Mouse (Mus musculus) common myeloid progenitor, adult 5-6 weeks (primary cell): ENCODE data around the gene 2510002D24Rik. TPM values are rescaled to one million over a fixed set of nuclear protein-coding genes. Genes with fewer than 3 reads are reported as not detected.

Source experiments
- ATAC-seq: replicated peaks from 2 replicates; pipeline ENCODE4 v1.8.0; 2016; ENCODE audit warnings: low read depth, mild to moderate bottlenecking, moderate TSS enrichment, inconsistent platforms; ENCODE audit not compliant: poor library complexity, severe bottlenecking
- total RNA-seq: library from RNA; stranded (forward); fragments of 200-1000, 187-1606 nt; gene quantifications from 2 replicates; pipeline ENCODE4 v1.2.3, GENCODE M21; 2017

2510002D24Rik gene
- total RNA-seq = 26.1 and 34.9 TPM in 2 replicates

GRCm38 (mm10) chr16:18836468-18837208 lies at the start of gene 2510002D24Rik, which contains the start of gene Gm28539:
TSS of gene 2510002D24Rik (plus strand) at chr16:18836578.
TSS of gene Gm28539 (plus strand) at chr16:18836584.
- ATAC-seq = peak; percentile 97

GRCm38 (mm10) chr16:18786652-18787051 lies 49.7 kb upstream of the 2510002D24Rik start:
- no peak for ATAC-seq

- peak; percentile 72 for ATAC-seq
Observed at GRCm38 (mm10) chr16:18788627-18789406, 47.6 kb upstream of the 2510002D24Rik start.

- ATAC-seq = no peak
Observed at GRCm38 (mm10) chr16:18795223-18795899, 41.0 kb upstream of the 2510002D24Rik start.

- no peak for ATAC-seq
Observed at GRCm38 (mm10) chr16:18796645-18797044, 39.7 kb upstream of the 2510002D24Rik start.

GRCm38 (mm10) chr16:18798151-18798550 lies 38.2 kb upstream of the 2510002D24Rik start:
- no peak for ATAC-seq

GRCm38 (mm10) chr16:18798841-18799240 lies 37.5 kb upstream of the 2510002D24Rik start:
- ATAC-seq = 0 out of 2 replicates have a peak, but pooled peaks have one; percentile 42

GRCm38 (mm10) chr16:18805746-18806145 lies 30.6 kb upstream of the 2510002D24Rik start:
- no peak for ATAC-seq

GRCm38 (mm10) chr16:18809001-18809400 lies 27.4 kb upstream of the 2510002D24Rik start:
- ATAC-seq = no peak

GRCm38 (mm10) chr16:18811032-18811431 lies 25.3 kb upstream of the 2510002D24Rik start:
- ATAC-seq = peak; percentile 13; the same call in 1 of the 2 replicates

- peak; percentile 82 for ATAC-seq
Observed at GRCm38 (mm10) chr16:18811468-18812384, 24.7 kb upstream of the 2510002D24Rik start, which contains the start of the genes Ufd1 and Cdc45. TSS of gene Ufd1 (plus strand) at chr16:18811779. TSS of gene Cdc45 (minus strand) at chr16:18811987.

GRCm38 (mm10) chr16:18812385-18812910 lies 23.9 kb upstream of the 2510002D24Rik start:
- no peak for ATAC-seq

- peak; percentile 59; the same call in 1 of the 2 replicates for ATAC-seq
Observed at GRCm38 (mm10) chr16:18822356-18822755, 14.0 kb upstream of the 2510002D24Rik start.

GRCm38 (mm10) chr16:18822925-18823324 lies 13.5 kb upstream of the 2510002D24Rik start:
- ATAC-seq = no peak

GRCm38 (mm10) chr16:18828630-18829029 lies 7.7 kb upstream of the 2510002D24Rik start:
- no peak for ATAC-seq

GRCm38 (mm10) chr16:18829102-18829501 lies 7.3 kb upstream of the 2510002D24Rik start:
- no peak for ATAC-seq

GRCm38 (mm10) chr16:18833486-18833885 lies 2.9 kb upstream of the 2510002D24Rik start:
- ATAC-seq = no peak

GRCm38 (mm10) chr16:18836073-18836467 lies 308 bp upstream of the 2510002D24Rik start:
- ATAC-seq = no peak

- no peak for ATAC-seq
Observed at GRCm38 (mm10) chr16:18838346-18838745, 2.0 kb downstream of the 2510002D24Rik start.
